Mouse (Mus musculus): ENCODE measurements around the gene Cradd.
A peak's percentile ranks its signal among the peaks of the same experiment; 100 is the strongest.

The Cradd gene

GRCm38 (mm10) chr10:95200323-95200722, 123.6 kb downstream of the Cradd start:
- DNase-seq (ENCODE audit: low spot score): peak; percentile 59

DNA sequence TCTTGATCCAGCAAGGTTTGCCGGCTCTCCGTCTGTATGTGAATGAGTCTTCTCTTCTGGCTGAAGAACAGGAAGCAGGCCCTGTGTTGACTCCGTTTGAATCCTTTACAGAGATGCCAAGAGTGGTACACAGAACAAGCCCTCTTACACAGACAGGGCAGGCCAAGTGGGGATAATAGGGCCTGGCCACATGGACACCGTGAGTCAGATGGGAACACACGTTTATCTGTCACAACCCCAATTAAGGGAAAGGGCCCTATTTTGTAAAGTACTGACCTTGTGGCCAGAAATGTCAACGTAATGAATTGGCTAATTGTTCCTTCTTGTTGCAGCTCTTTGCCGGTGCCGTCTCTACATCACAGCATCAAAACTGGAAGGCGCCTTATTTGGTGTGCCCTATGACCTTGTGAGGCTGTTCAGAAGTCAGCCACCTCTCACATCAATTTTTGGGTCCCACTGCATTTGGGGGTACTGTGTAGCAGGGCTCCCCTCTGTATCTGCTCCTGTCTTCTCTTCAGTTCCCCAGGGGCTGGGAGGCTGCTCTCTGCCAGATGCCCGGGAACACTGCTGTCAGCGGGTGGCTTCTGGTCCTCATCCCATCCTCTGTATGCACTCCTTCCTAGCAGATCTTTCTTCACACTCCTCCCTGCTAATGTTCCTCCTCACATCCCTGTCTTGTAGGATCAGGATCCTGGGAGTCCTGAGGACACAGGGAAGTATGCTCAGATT, 124.2 kb downstream of the Cradd start:
- peak; percentile 18 for DNase-seq (ENCODE audit: low spot score)

- DNase-seq (ENCODE audit: low spot score): no peak
Observed at GRCm38 (mm10) chr10:95197377-95197776, 126.6 kb downstream of the Cradd start.

GRCm38 (mm10) chr10:95195719-95196118, 128.2 kb downstream of the Cradd start:
- no peak for DNase-seq (ENCODE audit: low spot score)

- DNase-seq (ENCODE audit: low spot score): no peak
Observed at GRCm38 (mm10) chr10:95194776-95195175, 129.2 kb downstream of the Cradd start.

DNA sequence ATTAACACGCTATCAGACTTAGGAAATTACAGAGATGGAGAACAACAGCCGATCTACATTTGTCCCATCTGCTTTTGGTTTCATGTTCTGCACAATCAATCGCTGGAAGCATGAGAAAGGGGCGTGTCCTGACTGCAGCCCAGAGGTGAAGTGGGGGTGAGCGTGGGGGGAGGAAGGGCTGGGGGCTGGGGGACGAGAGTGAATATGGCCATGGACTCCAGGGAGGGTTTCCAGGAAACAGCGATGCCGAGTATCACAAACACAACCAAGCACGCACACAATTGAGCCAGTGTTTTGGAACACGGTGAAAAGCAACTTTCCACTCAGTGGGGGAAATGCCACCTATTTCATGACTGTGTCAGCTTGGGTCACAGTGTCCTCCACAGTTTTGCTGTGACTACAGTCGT, 130.1 kb downstream of the Cradd start:
- peak; percentile 64 for DNase-seq (ENCODE audit: low spot score)

GRCm38 (mm10) chr10:95191881-95192280, 132.1 kb downstream of the Cradd start:
- DNase-seq (ENCODE audit: low spot score): peak; percentile 74

GRCm38 (mm10) chr10:95191151-95191655, 132.7 kb downstream of the Cradd start:
- DNase-seq (ENCODE audit: low spot score): peak; percentile 52

- DNase-seq (ENCODE audit: low spot score): no peak
Observed at GRCm38 (mm10) chr10:95189550-95190211, 134.3 kb downstream of the Cradd start.

DNA sequence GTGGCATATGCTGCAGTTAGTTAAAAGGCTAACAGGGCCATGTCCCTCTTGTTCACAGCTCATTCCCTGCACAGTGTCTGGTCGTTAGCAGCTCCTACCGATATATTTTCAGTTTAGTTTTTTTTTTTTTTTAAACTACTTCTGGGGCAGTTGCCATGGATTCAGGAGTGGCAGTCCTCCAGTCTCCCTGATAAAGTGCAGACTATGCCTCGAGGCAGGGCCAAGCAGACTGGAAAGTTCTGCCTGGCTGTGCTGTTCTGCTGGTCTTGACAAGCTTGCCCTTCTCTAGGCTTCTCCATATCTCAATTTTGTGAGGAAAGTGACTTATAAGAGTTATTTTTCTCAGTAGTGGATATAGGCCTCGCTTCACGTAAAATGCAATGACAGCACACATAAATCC, 139.7 kb downstream of the Cradd start:
- no peak for DNase-seq (ENCODE audit: low spot score)

GRCm38 (mm10) chr10:95183051-95183450, 140.9 kb downstream of the Cradd start:
- peak; percentile 83 for DNase-seq (ENCODE audit: low spot score)

- no peak for DNase-seq (ENCODE audit: low spot score)
Observed at GRCm38 (mm10) chr10:95182405-95182804, 141.5 kb downstream of the Cradd start.

GRCm38 (mm10) chr10:95181553-95181952, 142.4 kb downstream of the Cradd start:
- no peak for DNase-seq (ENCODE audit: low spot score)

DNA sequence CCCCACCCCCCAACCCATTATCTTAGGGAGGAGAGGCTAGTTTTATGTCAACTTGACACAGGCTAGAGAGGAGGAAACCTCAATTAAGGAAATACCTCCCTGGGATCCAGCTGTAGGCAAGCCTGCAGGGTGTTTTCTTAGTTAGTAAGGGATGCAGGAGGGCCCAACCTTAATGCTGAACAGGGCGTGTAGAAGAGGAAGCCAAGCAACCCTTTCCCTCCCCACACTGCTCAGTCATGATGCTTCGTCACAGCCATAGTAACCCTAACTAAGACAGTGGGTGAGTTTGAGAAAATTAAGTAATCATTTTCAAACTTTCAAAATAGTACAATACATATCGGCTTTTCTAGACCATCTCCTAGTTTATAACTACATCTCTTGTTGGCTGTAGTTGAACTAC, 143.0 kb downstream of the Cradd start:
- DNase-seq (ENCODE audit: low spot score): no peak

DNA sequence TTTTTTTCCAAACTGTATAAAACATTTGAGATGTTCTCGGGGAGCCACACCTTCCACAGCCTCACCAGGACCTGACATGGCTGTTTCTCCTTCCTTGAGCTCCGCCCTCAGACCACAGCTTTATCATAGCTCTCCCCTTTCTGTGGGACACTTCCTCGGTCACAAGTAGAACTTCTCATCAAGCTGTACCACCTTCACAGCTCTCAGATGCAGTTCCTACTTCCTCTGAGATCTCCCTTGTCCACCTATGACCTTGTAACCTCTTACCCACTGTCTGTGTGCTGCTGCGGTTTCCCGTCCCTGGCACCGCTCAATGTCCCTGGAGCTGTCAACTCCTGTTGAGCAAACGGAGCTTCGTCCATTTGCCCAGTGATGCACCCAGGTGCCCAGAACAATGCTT, 143.8 kb downstream of the Cradd start:
- DNase-seq (ENCODE audit: low spot score): no peak

GRCm38 (mm10) chr10:95178785-95179184, 145.1 kb downstream of the Cradd start:
- DNase-seq (ENCODE audit: low spot score): no peak

GRCm38 (mm10) chr10:95175423-95176120, 148.4 kb downstream of the Cradd start:
- DNase-seq (ENCODE audit: low spot score): no peak

GRCm38 (mm10) chr10:95174260-95174659, 149.7 kb downstream of the Cradd start:
- no peak for DNase-seq (ENCODE audit: low spot score)

DNA sequence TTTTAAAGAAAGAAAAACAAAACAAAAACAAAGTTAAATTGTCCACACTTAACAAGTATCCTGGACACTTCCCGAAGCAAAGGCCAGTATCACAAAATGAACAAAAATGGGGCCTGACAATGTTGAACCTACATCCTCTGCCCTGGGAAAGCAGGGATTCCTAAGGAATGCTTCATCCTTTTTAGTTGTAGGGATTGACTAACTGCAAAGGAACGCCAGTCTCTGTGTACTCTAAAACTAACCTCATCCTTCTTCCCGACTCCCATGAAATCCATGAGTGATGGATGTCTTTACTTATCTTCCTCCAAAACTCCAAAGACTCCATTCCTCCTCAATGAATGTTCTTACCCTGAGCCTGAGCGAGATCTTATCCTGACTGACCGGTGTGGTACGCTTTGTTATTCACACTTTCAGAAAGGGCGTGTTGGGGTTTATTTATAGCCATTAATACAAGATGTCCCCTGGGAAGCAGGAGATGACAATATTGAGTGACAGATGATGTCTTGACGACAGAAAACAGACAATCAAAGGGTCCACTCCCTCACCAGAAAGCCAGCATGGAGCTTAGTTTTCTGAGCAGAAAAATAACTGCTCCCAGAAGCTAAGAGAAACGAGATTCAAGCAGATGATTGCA, 153.1 kb downstream of the Cradd start:
- no peak for DNase-seq (ENCODE audit: low spot score)

- DNase-seq (ENCODE audit: low spot score): no peak
Observed at GRCm38 (mm10) chr10:95164949-95165348, 159.0 kb downstream of the Cradd start.

DNA sequence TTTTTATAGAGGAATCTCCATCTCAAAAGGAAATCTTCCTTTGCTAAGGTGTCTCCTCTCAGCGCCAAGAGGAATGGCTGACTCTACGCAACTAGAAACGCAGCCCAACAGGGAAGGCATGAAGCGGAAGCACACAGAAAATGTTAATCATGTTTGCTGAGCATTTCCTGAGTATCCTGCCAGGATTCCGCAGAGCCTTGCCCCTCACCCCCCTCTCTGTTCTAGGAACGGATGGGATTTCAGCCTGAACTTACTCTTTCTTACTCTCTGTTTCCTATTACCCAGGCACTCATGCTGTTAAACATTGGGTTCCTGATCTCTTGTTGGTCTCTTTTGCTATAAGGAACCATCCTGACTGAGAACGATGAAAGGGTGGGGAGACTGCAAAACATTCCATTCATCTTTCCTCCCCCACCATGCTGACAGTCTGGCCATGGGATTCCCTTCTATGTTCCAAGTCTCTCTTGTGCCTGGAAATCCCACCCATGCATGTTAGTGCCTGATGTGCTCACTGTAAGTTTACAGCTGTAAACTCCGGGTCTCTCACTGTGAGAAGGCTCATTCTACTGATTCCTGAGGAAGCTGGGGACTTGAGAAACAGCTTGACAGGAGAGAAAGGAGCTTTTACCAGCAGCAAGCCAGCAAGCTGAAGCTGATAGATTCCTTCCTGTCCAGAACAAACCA, 161.1 kb downstream of the Cradd start:
- no peak for DNase-seq (ENCODE audit: low spot score)

Measured in lung, postnatal 25 days (tissue).